Mouse (Mus musculus): ENCODE measurements around the gene Kif26b.

- TF ChIP-seq POLR2A (IDR thresholded peaks at IDR 0.05; ENCODE audit: control insufficient read depth, low read depth, low read length), result no peak
- no peak for TF ChIP-seq CTCF (IDR thresholded peaks at IDR 0.05; ENCODE audit: control insufficient read depth, insufficient read depth, insufficient replicate concordance, low read depth, low read length)
Observed at GRCm38 (mm10) chr1:178712189-178712873, 183.4 kb downstream of the Kif26b start.

Measured in testis, adult 2 months (tissue).